Mouse (Mus musculus): ENCODE results near the gene Parp3.

GRCm38 (mm10) chr9:106430015-106430264, 46.8 kb downstream of the Parp3 start:
- TF ChIP-seq GATA1 (IDR thresholded peaks at IDR 0.05; ENCODE audit: borderline replicate concordance, low read length) (no peak), FLI1 (IDR thresholded peaks at IDR 0.05; ENCODE audit: low read length) (no peak)
